Mouse (Mus musculus) adrenal gland, adult 2 months (tissue): ENCODE measurements at regions not wholly inside any gene's neighbourhood (a gene's known extent, or its start where the extent isn't known, plus 50 kb on each side); places are given as distances from the start of the nearest gene placed in this dataset.

Experiments used
- DNase-seq: peaks from one replicate; pipeline ENCODE4 v3.0.0; 2021

- no peak for DNase-seq
Observed at GRCm38 (mm10) chr3:123754011-123754610, 63.5 kb upstream of the Ndst3 start.

GRCm38 (mm10) chr3:123754927-123755326 is 64.3 kb upstream of the Ndst3 start:
- DNase-seq, result no peak

GRCm38 (mm10) chr3:123765911-123766556 is 75.4 kb upstream of the Ndst3 start:
- DNase-seq, result peak; percentile 51

GRCm38 (mm10) chr3:123766557-123766913 is 75.9 kb upstream of the Ndst3 start:
- no peak for DNase-seq

- peak; percentile 17 for DNase-seq
Observed at GRCm38 (mm10) chr3:123780507-123780906, 89.9 kb upstream of the Ndst3 start.

GRCm38 (mm10) chr3:123781581-123781980 is 90.9 kb upstream of the Ndst3 start:
- no peak for DNase-seq

- no peak for DNase-seq
Observed at GRCm38 (mm10) chr3:123784127-123784526, 93.5 kb upstream of the Ndst3 start.

GRCm38 (mm10) chr3:123794011-123794410 is 103.4 kb upstream of the Ndst3 start:
- DNase-seq, result no peak

- no peak for DNase-seq
Observed at GRCm38 (mm10) chr3:123805338-123805737, 114.7 kb upstream of the Ndst3 start.

GRCm38 (mm10) chr3:123806050-123806449 is 115.4 kb upstream of the Ndst3 start:
- DNase-seq, result no peak

GRCm38 (mm10) chr3:123806546-123806945 is 115.9 kb upstream of the Ndst3 start:
- no peak for DNase-seq

- DNase-seq, result no peak
Observed at GRCm38 (mm10) chr3:123810018-123810942, 119.6 kb upstream of the Ndst3 start.

- no peak for DNase-seq
Observed at GRCm38 (mm10) chr3:123810943-123811499, 120.4 kb upstream of the Ndst3 start.

GRCm38 (mm10) chr3:123828790-123829189 is 138.1 kb upstream of the Ndst3 start:
- no peak for DNase-seq

- no peak for DNase-seq
Observed at GRCm38 (mm10) chr3:123838385-123839170, 147.9 kb upstream of the Ndst3 start.

GRCm38 (mm10) chr3:123846554-123846953 is 155.9 kb upstream of the Ndst3 start:
- no peak for DNase-seq

GRCm38 (mm10) chr3:123848663-123849062 is 158.0 kb upstream of the Ndst3 start:
- no peak for DNase-seq

- no peak for DNase-seq
Observed at GRCm38 (mm10) chr3:123852889-123853288, 162.2 kb upstream of the Ndst3 start.

GRCm38 (mm10) chr3:123873709-123874108 is 183.1 kb upstream of the Ndst3 start:
- no peak for DNase-seq

- no peak for DNase-seq
Observed at GRCm38 (mm10) chr3:123893691-123894090, 203.0 kb upstream of the Ndst3 start.

- DNase-seq, result no peak
Observed at GRCm38 (mm10) chr3:123905928-123906721, 215.5 kb upstream of the Ndst3 start.
